Mouse (Mus musculus) erythroblast, embryonic 14.5 days (primary cell): ENCODE results near the gene Cd34.

Experiments used
- GATA1 ChIP-seq: IDR thresholded peaks from 2 replicates; pipeline ENCODE4 v1.6.1; 2012; ENCODE audit warnings: low read length, inconsistent platforms, mixed read lengths
- TAL1 ChIP-seq: IDR thresholded peaks from 3 replicates; pipeline ENCODE4 v1.6.1; 2012; ENCODE audit warnings: low read length, inconsistent platforms, mixed read lengths

GRCm38 (mm10) chr1:194957021-194957420, 18.4 kb downstream of the Cd34 start:
- TF ChIP-seq GATA1 (no peak), TAL1 (no peak)
